Mouse (Mus musculus) bone marrow, adult 2 months (tissue): ENCODE data around the gene Sipa1l1. TPM values are rescaled to one million over a fixed set of nuclear protein-coding genes. Genes with fewer than 3 reads are reported as not detected.

ENCODE experiments used
- H3K27ac ChIP-seq: fragments of 200-500 bp; 2 replicates; pipeline ENCODE4 v1.5.1; 2012; ENCODE audit warnings: low read depth, mild to moderate bottlenecking, control low read depth, inconsistent platforms, low read length; ENCODE audit not compliant: control insufficient read depth, poor library complexity, insufficient read depth
- H3K4me1 ChIP-seq: fragments of 200-500 bp; 2 replicates; pipeline ENCODE4 v1.6.1; 2011; ENCODE audit warnings: low read length; ENCODE audit not compliant: control insufficient read depth, insufficient read depth
- H3K4me3 ChIP-seq: fragments of 200-500 bp; replicated peaks from 2 replicates; pipeline ENCODE3; 2011; ENCODE audit warnings: mild to moderate bottlenecking, low read depth, low read length, control low read depth; ENCODE audit not compliant: control insufficient read depth
- CTCF ChIP-seq: fragments of 200-500 bp; IDR thresholded peaks from 2 replicates; pipeline ENCODE4 v1.5.1; 2011; ENCODE audit warnings: low read length, control low read depth; ENCODE audit not compliant: control insufficient read depth, insufficient read depth
- POLR2A ChIP-seq: fragments of 200-500 bp; IDR thresholded peaks from 2 replicates; pipeline ENCODE4 v1.6.1; 2011; ENCODE audit warnings: low read depth, mild to moderate bottlenecking, control low read depth, low read length, borderline replicate concordance; ENCODE audit not compliant: control insufficient read depth
- WGBS: fragments of 180-500 bp; shearing (Covaris S2); methylation state at CpG from one replicate; pipeline ENCODE4 v1.1.7; 2018; 5-methylcytosine and 5-hydroxymethylcytosine counted together
- polyA plus RNA-seq: library from polyadenylated mRNA; stranded (reverse); fragments of >200 nt; gene quantifications from 2 replicates; pipeline ENCODE4 v1.2.4, GENCODE M21; 2011; ENCODE audit warnings: low replicate concordance; ENCODE audit not compliant: missing spikeins, insufficient read depth, insufficient read length

The Sipa1l1 gene
- polyA plus RNA-seq, 1 experiment, result 13.5 TPM

DNA sequence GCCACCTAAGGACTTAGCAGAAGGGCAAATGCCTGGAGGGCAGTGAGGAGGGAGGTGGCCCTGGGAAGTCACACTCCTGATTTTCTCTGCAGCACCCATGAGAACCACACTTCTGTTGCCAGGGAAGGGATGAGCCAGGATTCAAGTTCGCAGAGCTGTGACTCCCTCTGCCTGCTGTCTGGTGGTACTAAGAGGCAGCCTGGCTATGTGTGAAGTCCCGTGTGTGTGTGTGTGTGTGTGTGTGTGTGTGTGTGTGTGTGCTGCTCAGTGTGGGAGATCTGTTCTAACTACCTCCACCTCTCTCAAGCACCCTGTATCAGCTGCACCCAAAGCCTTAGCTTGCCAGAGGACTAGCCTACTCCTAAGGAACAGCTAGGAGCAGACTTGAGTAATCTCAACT lies 298.5 kb downstream of the Sipa1l1 start:
- Histone ChIP-seq H3K4me1 (no peaks in the 10 kb centered on the region; the same call in 1 of the 2 replicates), H3K4me3 (no peak overlapping the region), H3K27ac (no peak overlapping the region)
- TF ChIP-seq CTCF (no peak), POLR2A (no peak)
- 54% methylated on average over 2 of the region's 2 CpGs for WGBS

DNA sequence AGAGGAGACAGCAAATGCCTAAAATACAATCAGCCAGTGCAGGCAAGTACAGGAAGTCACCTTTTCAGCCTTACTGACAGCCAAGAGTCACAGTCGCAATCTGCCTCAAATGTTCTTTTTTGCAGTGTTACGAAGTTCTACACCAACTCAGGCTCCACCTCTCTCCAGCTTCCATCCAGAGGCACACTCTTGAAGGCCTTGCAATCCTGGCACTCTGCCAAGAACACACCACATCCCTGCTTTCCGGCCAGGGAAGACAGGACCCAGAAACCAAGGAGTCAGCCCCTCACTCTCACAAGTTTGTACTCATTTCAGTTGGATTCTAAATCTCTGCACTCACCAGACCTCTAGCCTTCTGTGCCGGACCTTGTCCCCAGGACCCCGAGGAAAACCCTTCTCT lies 299.3 kb downstream of the Sipa1l1 start:
- TF ChIP-seq POLR2A (no peak), CTCF (no peak)
- 62% methylated on average over 5 of the region's 5 CpGs for WGBS

DNA sequence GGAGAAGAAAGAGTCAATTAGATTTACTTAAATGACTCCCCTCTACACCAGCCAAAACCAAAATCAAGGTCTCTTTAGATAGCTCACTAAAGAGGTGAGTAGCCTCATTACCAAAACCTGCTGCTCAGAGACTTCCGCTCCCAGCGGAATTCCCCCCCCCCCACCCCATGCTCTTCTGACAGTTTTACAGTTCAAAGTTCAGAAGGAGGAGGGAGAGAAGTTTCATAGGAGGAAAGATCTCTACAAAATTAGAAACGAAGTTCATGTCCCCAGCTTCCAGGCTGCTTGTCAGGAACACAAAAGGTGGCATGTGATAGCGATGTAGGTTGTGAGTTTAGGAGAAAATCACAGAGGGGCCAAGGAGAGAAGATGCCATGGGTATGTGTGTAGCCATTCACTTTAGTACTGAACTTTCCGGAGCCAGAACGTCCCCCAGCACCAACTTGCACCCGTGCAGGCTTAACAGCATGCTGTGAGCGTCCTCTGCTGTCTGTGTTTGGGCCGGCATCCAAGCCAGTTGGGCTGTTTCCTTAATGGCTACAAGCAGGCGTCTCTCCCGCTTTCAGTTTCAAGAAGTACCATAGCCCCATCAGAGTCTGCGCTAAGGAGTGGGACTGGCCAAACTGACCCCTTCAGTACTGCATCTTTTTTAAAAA lies 300.7 kb downstream of the Sipa1l1 start:
- WGBS, result 7% methylated on average over 12 of the region's 12 CpGs
- peak; percentile 88 for TF ChIP-seq CTCF
- TF ChIP-seq POLR2A, result no peak
- H3K4me1 ChIP-seq, result no peaks in the 10 kb centered on the region; the same call in 1 of the 2 replicates
- H3K4me3 ChIP-seq, result peak overlapping the region; percentile 50
- H3K27ac ChIP-seq, result no peak overlapping the region

More for the DNA sequence above, 299.3 kb downstream of the Sipa1l1 start:
- Histone ChIP-seq H3K4me1 (no peaks in the 10 kb centered on the region; the same call in 1 of the 2 replicates), H3K27ac (no peak overlapping the region), H3K4me3 (no peak overlapping the region)

DNA sequence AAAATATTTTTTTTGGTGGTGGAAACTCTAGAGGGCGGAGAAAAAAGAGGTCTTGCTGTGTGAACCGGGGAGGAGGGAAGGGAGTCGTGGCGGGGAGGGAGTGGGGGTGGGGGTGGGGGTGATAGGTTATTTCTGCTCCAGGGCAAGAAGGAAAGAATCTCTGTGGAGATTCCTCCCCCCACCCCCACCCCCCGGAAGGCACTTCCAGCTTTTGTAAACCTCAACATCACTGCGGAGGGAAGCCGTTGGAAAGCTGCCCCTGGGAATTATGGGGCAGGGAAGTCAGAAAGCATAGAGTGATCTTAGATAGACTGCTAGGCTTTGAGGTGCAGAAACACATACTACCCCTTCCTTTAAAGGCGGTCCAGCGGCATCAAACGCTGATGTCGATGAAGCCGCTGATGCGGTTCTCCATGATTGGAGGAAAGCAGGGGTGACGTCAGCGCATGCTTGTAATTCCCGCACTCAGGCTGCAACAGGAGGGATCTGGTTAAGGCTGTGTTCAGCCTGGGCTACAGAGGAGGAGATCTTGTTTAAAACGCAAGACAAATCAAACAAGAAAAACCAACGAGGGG lies 301.3 kb downstream of the Sipa1l1 start:
- Histone ChIP-seq H3K4me3 (peak overlapping the region; percentile 50), H3K4me1 (no peaks in the 10 kb centered on the region; the same call in 1 of the 2 replicates), H3K27ac (no peak overlapping the region)
- 2% methylated on average over 18 of the region's 18 CpGs for WGBS
- TF ChIP-seq CTCF (no peak), POLR2A (no peak)

DNA sequence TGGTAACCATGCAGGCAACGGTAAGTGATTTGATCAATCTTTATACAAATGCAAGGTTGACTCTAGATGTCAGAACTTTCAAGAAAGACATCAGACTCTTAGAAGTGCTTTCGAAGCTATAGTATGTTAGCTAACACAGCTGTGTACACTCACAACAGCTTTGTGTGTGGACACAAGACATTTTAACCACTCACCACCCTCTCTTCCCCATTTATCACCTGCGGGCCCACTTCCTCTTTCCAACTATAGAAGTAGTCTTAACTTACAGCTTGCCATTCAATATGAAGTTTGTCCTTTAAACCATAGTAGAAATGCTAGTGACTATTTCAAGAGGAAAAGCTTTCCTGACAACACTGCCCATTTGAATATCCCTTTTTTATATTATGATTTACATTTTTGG lies 303.7 kb downstream of the Sipa1l1 start:
- WGBS, result 27% methylated on average over 3 of the region's 3 CpGs
- Histone ChIP-seq H3K4me1 (no peaks in the 10 kb centered on the region; the same call in 1 of the 2 replicates), H3K27ac (no peak overlapping the region), H3K4me3 (no peak overlapping the region)
- TF ChIP-seq POLR2A (no peak), CTCF (no peak)

DNA sequence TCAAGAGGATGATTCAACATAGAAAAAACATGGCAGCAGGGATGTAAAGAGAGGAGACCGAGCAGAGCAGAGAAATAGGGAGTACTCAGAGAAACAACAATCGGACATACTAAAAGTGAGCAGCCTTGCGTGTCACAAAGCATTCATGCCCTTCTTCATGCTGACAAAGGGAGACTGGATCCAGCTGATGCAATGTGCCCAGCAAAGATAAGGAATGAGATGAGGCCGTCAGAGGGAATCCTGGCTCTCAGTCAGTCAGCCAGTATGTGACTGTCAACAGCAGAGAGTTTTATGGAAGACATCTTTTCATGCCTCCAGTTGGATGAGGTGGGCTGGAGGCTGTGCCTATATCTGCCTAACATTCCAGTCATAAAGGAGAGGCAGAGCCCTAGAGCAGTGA lies 304.1 kb downstream of the Sipa1l1 start:
- WGBS, result 80% methylated on average over 4 of the region's 4 CpGs

DNA sequence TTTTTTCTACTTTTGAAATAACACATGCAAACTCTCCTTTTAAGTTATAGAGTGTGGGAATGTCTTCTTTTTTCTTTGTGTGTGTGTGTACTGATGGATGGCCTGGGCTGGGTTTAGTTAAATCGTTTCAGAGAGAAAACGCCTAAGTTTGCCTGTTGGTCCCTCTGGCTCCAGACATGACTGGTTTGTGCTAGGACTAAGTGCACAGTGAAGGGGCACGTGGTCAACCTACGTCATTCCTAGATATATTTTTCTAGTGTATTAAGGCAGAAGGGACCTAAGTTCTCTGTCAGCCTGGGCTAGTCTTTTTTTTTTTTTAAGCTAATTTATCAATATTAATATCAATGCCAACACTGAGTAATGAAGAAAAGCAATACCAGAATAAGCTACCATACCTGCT lies 305.3 kb downstream of the Sipa1l1 start:
- 81% methylated on average over 4 of the region's 4 CpGs for WGBS
- Histone ChIP-seq H3K27ac (no peak overlapping the region), H3K4me3 (no peak overlapping the region), H3K4me1 (no peaks in the 10 kb centered on the region; the same call in 1 of the 2 replicates)
- TF ChIP-seq CTCF (no peak), POLR2A (no peak)

More for the DNA sequence above, 304.1 kb downstream of the Sipa1l1 start:
- Histone ChIP-seq H3K4me1 (no peaks in the 10 kb centered on the region; the same call in 1 of the 2 replicates), H3K4me3 (no peak overlapping the region), H3K27ac (no peak overlapping the region)
- TF ChIP-seq POLR2A (no peak), CTCF (no peak)

DNA sequence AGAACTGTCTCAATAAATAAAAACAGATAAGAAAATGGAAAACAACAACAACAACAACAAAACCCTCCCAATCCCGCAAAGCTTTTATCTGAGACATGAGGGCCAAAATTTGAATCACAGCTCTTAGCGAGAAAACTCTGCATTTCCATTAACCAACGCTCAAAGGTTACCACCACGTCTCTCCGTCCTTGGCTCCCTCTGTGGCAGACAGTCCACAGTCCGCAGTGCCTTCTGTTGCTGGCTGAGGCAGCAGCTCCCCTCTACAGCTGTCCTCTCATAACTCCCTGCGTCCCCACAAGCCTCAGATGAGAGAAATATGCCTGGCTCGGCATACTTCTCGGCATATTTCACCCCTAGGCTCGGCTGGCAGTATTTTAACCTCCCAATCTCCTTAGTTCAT lies 306.9 kb downstream of the Sipa1l1 start:
- H3K4me3 ChIP-seq, result no peak overlapping the region
- WGBS, result 90% methylated on average over 10 of the region's 10 CpGs
- no peak overlapping the region for H3K27ac ChIP-seq
- no peaks in the 10 kb centered on the region; the same call in 1 of the 2 replicates for H3K4me1 ChIP-seq
- TF ChIP-seq CTCF (no peak), POLR2A (no peak)

DNA sequence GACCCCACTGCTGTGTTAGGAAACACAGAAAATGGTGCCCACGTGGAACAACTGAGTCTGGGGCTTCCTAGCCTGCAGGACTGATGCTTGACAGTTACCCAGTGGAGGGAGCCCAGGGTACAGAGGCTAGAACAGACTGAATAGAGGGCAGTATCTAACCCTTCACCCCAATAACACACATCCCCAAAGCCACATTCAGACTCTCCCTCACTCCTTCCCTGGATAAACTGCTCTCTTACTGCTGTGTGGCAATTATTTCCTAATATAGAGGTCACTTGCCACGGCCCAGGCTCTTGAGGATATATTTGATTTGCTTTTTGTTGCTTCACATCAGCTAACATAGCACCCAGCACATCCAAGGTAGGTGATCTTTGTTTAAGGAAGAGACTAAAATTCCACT lies 307.5 kb downstream of the Sipa1l1 start:
- 46% methylated on average over 2 of the region's 2 CpGs for WGBS
- TF ChIP-seq POLR2A, result no peak
- no peak for TF ChIP-seq CTCF
- H3K4me1 ChIP-seq, result no peaks in the 10 kb centered on the region; the same call in 1 of the 2 replicates
- H3K27ac ChIP-seq, result no peak overlapping the region
- H3K4me3 ChIP-seq, result no peak overlapping the region
